Mouse (Mus musculus) layer of hippocampus, adult 2 months (tissue): ENCODE results near the gene 1700001C19Rik. TPM values are rescaled to one million over a fixed set of nuclear protein-coding genes. Genes with fewer than 3 reads are reported as not detected.

Experiments used
- DNase-seq, 2 experiments: peaks; one replicate each; pipeline ENCODE4 v3.0.0; 2022; ENCODE audit warnings: low spot score in 2 of 2
- H3K27ac ChIP-seq: fragments of 200-600 bp; 2 replicates; pipeline ENCODE4 v1.8.1; 2022
- H3K4me3 ChIP-seq: fragments of 200-600 bp; 2 replicates; pipeline ENCODE4 v1.8.1; 2022; ENCODE audit warnings: mild to moderate bottlenecking
- CTCF ChIP-seq: fragments of 200-600 bp; conservative IDR thresholded peaks from 2 replicates; pipeline ENCODE4 v1.8.1; 2022; ENCODE audit warnings: antibody characterized with exemption, mild to moderate bottlenecking, moderate library complexity
- total RNA-seq, 2 experiments: library from RNA; stranded (reverse); gene quantifications; 2 replicates each; pipeline ENCODE4 v1.2.3; 2021

1700001C19Rik gene
- total RNA-seq, 2 experiments from 2014 or later, result not detected

DNA sequence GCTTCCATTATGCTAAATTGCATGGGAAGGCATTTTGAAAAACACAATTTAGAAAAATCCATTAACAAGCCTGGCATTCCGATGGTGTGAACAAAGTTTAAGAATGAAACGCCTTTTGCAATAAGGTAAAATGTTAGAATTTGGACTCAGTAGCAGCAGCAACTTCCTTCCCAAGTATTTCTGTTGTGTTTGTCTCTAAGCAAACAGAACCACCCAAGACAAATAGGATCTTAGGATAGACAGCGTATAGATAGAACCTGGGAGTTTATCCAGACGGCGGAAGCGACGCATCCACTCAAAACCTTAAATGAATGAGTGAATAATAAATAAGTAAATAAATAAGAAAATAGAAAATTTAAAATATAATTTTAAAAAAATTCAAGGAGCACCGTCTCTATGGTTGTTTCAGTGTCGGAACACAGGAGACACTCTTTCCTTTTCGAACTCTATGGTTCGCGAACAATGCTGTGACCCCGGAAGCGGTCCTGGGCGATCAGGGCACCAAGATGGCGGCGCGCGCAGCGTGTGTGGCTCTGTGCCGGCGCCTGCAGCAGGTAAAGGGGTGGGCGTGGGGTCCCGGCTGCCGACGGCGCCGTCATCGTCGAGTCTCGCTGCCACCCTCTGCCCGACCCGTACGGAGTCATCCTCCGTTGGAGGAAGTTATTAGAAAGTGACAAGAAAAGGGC, 68.6 kb downstream of the 1700001C19Rik start, which contains the start of gene Mrps10:
TSS of gene Mrps10 (plus strand) at position 487 of the 686 bp plus-strand sequence.
- DNase-seq, result peak; percentile 88 to 90
- Histone ChIP-seq H3K27ac (peak within 1 kb of the TSS; percentile 58), H3K4me3 (peak within 1 kb of the TSS; percentile 85)
- TF ChIP-seq CTCF, result peak; percentile 43

Other genes with a start within 250 kb of the 1700001C19Rik start
- gene Mrps10, start 68.5 kb downstream of the 1700001C19Rik start, total RNA-seq, result 10 to 100 TPM; 28.3 to 30.1 TPM
- gene Guca1b, start 52.0 kb downstream of the 1700001C19Rik start, total RNA-seq, result 1 to 10 TPM; 1.7 to 2.2 TPM
- gene Guca1a, start 36.8 kb downstream of the 1700001C19Rik start, total RNA-seq, result under 1 TPM; 0.44 to 0.71 TPM
- gene AI661453, start 761 bp downstream of the 1700001C19Rik start, total RNA-seq, result under 1 TPM; 0.44 to 0.74 TPM
- gene Taf8, start 64.9 kb upstream of the 1700001C19Rik start, total RNA-seq, result 10 to 100 TPM; 20.5 to 26.2 TPM
- gene Ccnd3, start 67.7 kb upstream of the 1700001C19Rik start, total RNA-seq, result 10 to 100 TPM; 33.9 to 41.8 TPM
- gene Bysl, start 174.1 kb upstream of the 1700001C19Rik start, total RNA-seq, result 10 to 100 TPM; 18.1 to 18.2 TPM
- gene Med20, start 174.2 kb upstream of the 1700001C19Rik start, total RNA-seq, result 10 to 100 TPM; 31.6 to 36.0 TPM
- 1 to 10 TPM; 4.4 to 5.5 TPM for gene Gm20517, start 174.2 kb upstream of the 1700001C19Rik start, total RNA-seq
- gene Usp49, start 193.3 kb upstream of the 1700001C19Rik start, total RNA-seq, result 10 to 100 TPM; 11.5 to 12.3 TPM